Mouse (Mus musculus): ENCODE measurements at regions not wholly inside any gene's neighbourhood (a gene's known extent, or its start where the extent isn't known, plus 50 kb on each side); places are given as distances from the start of the nearest gene placed in this dataset.

GRCm38 (mm10) chr5:112020882-112021281 lies 231.4 kb downstream of the Cryba4 start:
- H3K4me3 ChIP-seq (ENCODE audit: control insufficient read depth in 1 of 2, insufficient read depth in 1 of 2, low read depth in 2 of 2, low read length in 2 of 2): no peak overlapping the region
- H3K9ac ChIP-seq (ENCODE audit: control insufficient read depth, low read depth, low read length, poor library complexity, severe bottlenecking): no peak overlapping the region
- H3K9me3 ChIP-seq (replicated peaks; ENCODE audit: insufficient read depth, low read length): no peaks in the 10 kb centered on the region
- no peak for DNase-seq (ENCODE audit: low read depth, low spot score)
- no peaks in the 10 kb centered on the region for H3K79me2 ChIP-seq (ENCODE audit: control insufficient read depth, insufficient read depth, low read length, poor library complexity)
- H3K4me1 ChIP-seq (ENCODE audit: control insufficient read depth in 1 of 2, insufficient read depth in 2 of 2, low read length in 2 of 2): no peaks in the 10 kb centered on the region
- no peak overlapping the region for H3K27ac ChIP-seq (ENCODE audit: control insufficient read depth, low read depth, low read length)
- no peaks in the 10 kb centered on the region for H3K36me3 ChIP-seq (ENCODE audit: control insufficient read depth in 1 of 2, insufficient read depth in 2 of 2, low read length in 2 of 2)
- no peaks in the 10 kb centered on the region for H3K27me3 ChIP-seq (ENCODE audit: control insufficient read depth in 1 of 2, insufficient read depth in 2 of 2, low read length in 2 of 2)
- TF ChIP-seq SMC3 (IDR thresholded peaks at IDR 0.05; ENCODE audit: low read depth, low read length): no peak
- no peak for TF ChIP-seq MXI1 (IDR thresholded peaks at IDR 0.05; ENCODE audit: low read depth, low read length)
- TF ChIP-seq USF1 (IDR thresholded peaks at IDR 0.05; ENCODE audit: low read depth, low read length): no peak
- TF ChIP-seq TAL1 (IDR thresholded peaks at IDR 0.05; ENCODE audit: low read length): no peak

GRCm38 (mm10) chr5:112029955-112030354 lies 222.4 kb downstream of the Cryba4 start:
- Histone ChIP-seq H3K36me3 (ENCODE audit: control insufficient read depth in 1 of 2, insufficient read depth in 2 of 2, low read length in 2 of 2) (no peaks in the 10 kb centered on the region), H3K9me3 (replicated peaks; ENCODE audit: insufficient read depth, low read length) (no peaks in the 10 kb centered on the region), H3K4me1 (ENCODE audit: control insufficient read depth in 1 of 2, insufficient read depth in 2 of 2, low read length in 2 of 2) (no peaks in the 10 kb centered on the region), H3K27me3 (ENCODE audit: control insufficient read depth in 1 of 2, insufficient read depth in 2 of 2, low read length in 2 of 2) (no peaks in the 10 kb centered on the region), H3K9ac (ENCODE audit: control insufficient read depth, low read depth, low read length, poor library complexity, severe bottlenecking) (no peak overlapping the region), H3K79me2 (ENCODE audit: control insufficient read depth, insufficient read depth, low read length, poor library complexity) (no peaks in the 10 kb centered on the region), H3K27ac (ENCODE audit: control insufficient read depth, low read depth, low read length) (no peak overlapping the region), H3K4me3 (ENCODE audit: control insufficient read depth in 1 of 2, insufficient read depth in 1 of 2, low read depth in 2 of 2, low read length in 2 of 2) (no peak overlapping the region)
- TF ChIP-seq GATA1 (IDR thresholded peaks at IDR 0.05; ENCODE audit: low read depth, low read length) (no peak), MYB (IDR thresholded peaks at IDR 0.05; ENCODE audit: low read depth, low read length) (no peak), TBP (IDR thresholded peaks at IDR 0.05; ENCODE audit: low read depth, low read length) (no peak)
- no peak for DNase-seq (ENCODE audit: low read depth, low spot score)

GRCm38 (mm10) chr5:112032036-112032435 lies 220.3 kb downstream of the Cryba4 start:
- H3K79me2 ChIP-seq (ENCODE audit: control insufficient read depth, insufficient read depth, low read length, poor library complexity): no peaks in the 10 kb centered on the region
- TF ChIP-seq NRF1 (IDR thresholded peaks at IDR 0.05; ENCODE audit: insufficient read depth, low read depth, low read length, poor library complexity, severe bottlenecking) (no peak), E2F4 (IDR thresholded peaks at IDR 0.05; ENCODE audit: borderline replicate concordance, low read depth, low read length) (no peak), ELF1 (IDR thresholded peaks at IDR 0.05; ENCODE audit: low read depth, low read length) (no peak), ZNF384 (IDR thresholded peaks at IDR 0.05; ENCODE audit: low read depth, low read length) (no peak), GABPA (IDR thresholded peaks at IDR 0.05; ENCODE audit: low read depth, low read length) (no peak), USF2 (IDR thresholded peaks at IDR 0.05; ENCODE audit: borderline replicate concordance in 1 of 2, insufficient read depth in 1 of 2, low read depth in 1 of 2, low read length in 2 of 2) (no peak), CHD2 (IDR thresholded peaks at IDR 0.05; ENCODE audit: low read length) (no peak), TBP (IDR thresholded peaks at IDR 0.05; ENCODE audit: low read depth, low read length) (no peak), MYC (IDR thresholded peaks at IDR 0.05; ENCODE audit: low read depth, low read length) (no peak), JUND (IDR thresholded peaks at IDR 0.05; ENCODE audit: low read depth, low read length) (no peak)
- no peak for DNase-seq (ENCODE audit: low read depth, low spot score)
- no peak overlapping the region for H3K9ac ChIP-seq (ENCODE audit: control insufficient read depth, low read depth, low read length, poor library complexity, severe bottlenecking)
- no peak overlapping the region for H3K27ac ChIP-seq (ENCODE audit: control insufficient read depth, low read depth, low read length)
- H3K4me3 ChIP-seq (ENCODE audit: control insufficient read depth in 1 of 2, insufficient read depth in 1 of 2, low read depth in 2 of 2, low read length in 2 of 2): no peak overlapping the region
- H3K9me3 ChIP-seq (replicated peaks; ENCODE audit: insufficient read depth, low read length): no peaks in the 10 kb centered on the region
- no peaks in the 10 kb centered on the region for H3K36me3 ChIP-seq (ENCODE audit: control insufficient read depth in 1 of 2, insufficient read depth in 2 of 2, low read length in 2 of 2)
- no peaks in the 10 kb centered on the region for H3K4me1 ChIP-seq (ENCODE audit: control insufficient read depth in 1 of 2, insufficient read depth in 2 of 2, low read length in 2 of 2)
- no peaks in the 10 kb centered on the region; a peak in 1 of 4 replicates for H3K27me3 ChIP-seq (ENCODE audit: control insufficient read depth in 1 of 2, insufficient read depth in 2 of 2, low read length in 2 of 2)
